In genomic region chr7:25626509-25627430, GRCm38 (mm10) we compare ENCODE assay signal across 8 mouse cellular contexts. TPM values are rescaled to one million over a fixed set of nuclear protein-coding genes. Genes with fewer than 3 reads are reported as not detected.
DNase-seq lines count a peak whose midpoint lies in the region; ATAC-seq lines count a peak whose summit lies in the region.

Gene B3gnt8, plus strand, starts transcription at chr7:25626654.

- H3K4me3 ChIP-seq in neural tube, embryonic 11.5 days (ENCODE audit: low read depth, low read length): peak within 1 kb of the TSS; percentile 18
- H3K4me3 ChIP-seq in embryonic facial prominence, embryonic 14.5 days (ENCODE audit: low read depth, low read length): peak within 1 kb of the TSS; percentile 41
- peak within 1 kb of the TSS; percentile 40 for H3K4me3 ChIP-seq in limb, embryonic 12.5 days (replicated peaks)
- peak within 1 kb of the TSS; percentile 27 for H3K4me3 ChIP-seq in midbrain, embryonic 12.5 days

- H3K36me3 ChIP-seq in neural tube, embryonic 11.5 days (ENCODE audit: control insufficient read depth, insufficient read depth, low read length): peaks cover 3% of the 10 kb centered on the region
- H3K36me3 ChIP-seq in embryonic facial prominence, embryonic 14.5 days (ENCODE audit: control insufficient read depth, insufficient read depth, low read length): peaks cover 58% of the 10 kb centered on the region
- peaks cover 68% of the 10 kb centered on the region for H3K36me3 ChIP-seq in limb, embryonic 12.5 days
- H3K36me3 ChIP-seq in midbrain, embryonic 12.5 days: peaks cover 29% of the 10 kb centered on the region

- 22% methylated on average over 29 of the region's 29 CpGs for WGBS in neural tube, embryonic 11.5 days
- WGBS in embryonic facial prominence, embryonic 14.5 days: 20% methylated on average over 27 of the region's 29 CpGs
- whole genome bisulfite sequencing in limb, embryonic 12.5 days: 19% methylated on average over 29 of the region's 29 CpGs
- WGBS in midbrain, embryonic 12.5 days: 24% methylated on average over 28 of the region's 29 CpGs

- H3K27ac ChIP-seq in neural tube, embryonic 11.5 days (ENCODE audit: low read depth, low read length): no peak within 1 kb of the TSS
- H3K27ac ChIP-seq in embryonic facial prominence, embryonic 14.5 days (replicated peaks; ENCODE audit: low read depth, low read length): peak within 1 kb of the TSS; percentile 52
- no peak within 1 kb of the TSS for H3K27ac ChIP-seq in limb, embryonic 12.5 days
- no peak within 1 kb of the TSS for H3K27ac ChIP-seq in midbrain, embryonic 12.5 days (replicated peaks)

- peak within 1 kb of the TSS; percentile 44 for H3K9ac ChIP-seq in neural tube, embryonic 11.5 days (ENCODE audit: low read length)
- peak within 1 kb of the TSS; percentile 59 for H3K9ac ChIP-seq in embryonic facial prominence, embryonic 14.5 days (ENCODE audit: low read depth, low read length)
- H3K9ac ChIP-seq in limb, embryonic 12.5 days (replicated peaks): peak within 1 kb of the TSS; percentile 56
- peak within 1 kb of the TSS; percentile 58 for H3K9ac ChIP-seq in midbrain, embryonic 12.5 days (replicated peaks)

- no peak for ATAC-seq in neural tube, embryonic 11.5 days (ENCODE audit: insufficient read depth, low FRiP score, low TSS enrichment)
- peak; percentile 32; the same call in 1 of the 2 replicates for ATAC-seq in embryonic facial prominence, embryonic 14.5 days (ENCODE audit: low read depth)
- ATAC-seq in limb, embryonic 12.5 days (ENCODE audit: insufficient number of reproducible peaks, insufficient read depth, low FRiP score, low TSS enrichment, low read depth): peak; percentile 22; the same call in 1 of the 2 replicates
- 0 out of 2 replicates have a peak, but pooled peaks have one; percentile 5 for ATAC-seq in midbrain, embryonic 12.5 days (ENCODE audit: low FRiP score, low read depth)

- no peak for DNase-seq in neural tube, embryonic 11.5 days (ENCODE audit: low spot score)
- DNase-seq in neural tube, embryonic 10.5 days (ENCODE audit: extremely low spot score, low spot score): no peak
- peak; percentile 54 for DNase-seq in embryonic facial prominence, embryonic 14.5 days (ENCODE audit: low spot score)
- DNase-seq in heart, postnatal 10 days: peak; percentile 69 to 78
- peak; percentile 76 for DNase-seq in thymus, postnatal 4 days
- no peak for DNase-seq in layer of hippocampus, postnatal 14 days (ENCODE audit: low spot score in 2 of 2)

- intact Hi-C loops in heart, postnatal 10 days (cut with DNase I): loop anchor here (2.0 kb wide), 1 partner anchor 32 kb away; the partner anchor contains the start of genes Bckdha and Exosc5

- H3K4me2 ChIP-seq in neural tube, embryonic 11.5 days (ENCODE audit: low read depth): peak within 1 kb of the TSS; percentile 44
- peak within 1 kb of the TSS; percentile 70 for H3K4me2 ChIP-seq in embryonic facial prominence, embryonic 14.5 days (ENCODE audit: low read depth, low read length)
- H3K4me2 ChIP-seq in limb, embryonic 12.5 days: peak within 1 kb of the TSS; percentile 63
- peak within 1 kb of the TSS; percentile 46 for H3K4me2 ChIP-seq in midbrain, embryonic 12.5 days (replicated peaks)

- H3K4me1 ChIP-seq in neural tube, embryonic 11.5 days (ENCODE audit: control insufficient read depth, insufficient read depth, low read length): peaks cover 7% of the 10 kb centered on the region
- peaks cover 3% of the 10 kb centered on the region; the same call in 1 of the 2 replicates for H3K4me1 ChIP-seq in embryonic facial prominence, embryonic 14.5 days (ENCODE audit: control insufficient read depth, insufficient read depth, low read length)
- peaks cover 19% of the 10 kb centered on the region for H3K4me1 ChIP-seq in limb, embryonic 12.5 days (replicated peaks)
- H3K4me1 ChIP-seq in midbrain, embryonic 12.5 days: peaks cover 9% of the 10 kb centered on the region

- H3K9me3 ChIP-seq in neural tube, embryonic 11.5 days (ENCODE audit: control insufficient read depth, low read length): no peaks in the 10 kb centered on the region
- H3K9me3 ChIP-seq in embryonic facial prominence, embryonic 14.5 days (ENCODE audit: control insufficient read depth, low read length): no peaks in the 10 kb centered on the region
- no peaks in the 10 kb centered on the region for H3K9me3 ChIP-seq in limb, embryonic 12.5 days
- H3K9me3 ChIP-seq in midbrain, embryonic 12.5 days: no peaks in the 10 kb centered on the region

- H3K27me3 ChIP-seq in neural tube, embryonic 11.5 days (ENCODE audit: control insufficient read depth, insufficient read depth, low read length): peaks cover 15% of the 10 kb centered on the region
- no peaks in the 10 kb centered on the region for H3K27me3 ChIP-seq in embryonic facial prominence, embryonic 14.5 days (replicated peaks; ENCODE audit: control insufficient read depth, insufficient read depth, low read length)
- H3K27me3 ChIP-seq in limb, embryonic 12.5 days: peaks cover 26% of the 10 kb centered on the region
- peaks cover 26% of the 10 kb centered on the region for H3K27me3 ChIP-seq in midbrain, embryonic 12.5 days

RNA-seq across cellular contexts. Expression of gene B3gnt8, which starts in this region (rescaled TPM):
- 0.88 and 1.7 TPM in 2 replicates for polyA plus RNA-seq in neural tube, embryonic 11.5 days (2014; fragmentation: Nextera tagmentation; extraction: Ambion mirVana)
- polyA plus RNA-seq in embryonic facial prominence, embryonic 14.5 days (2014; fragmentation: Nextera tagmentation; extraction: Ambion mirVana): 5.6 and 5.8 TPM in 2 replicates
- total RNA-seq in heart, postnatal 10 days (2021): 1 to 10 TPM; 3.1 to 6.0 TPM
- polyA plus RNA-seq in limb, embryonic 12.5 days (2016; fragmentation: Nextera tagmentation; extraction: Ambion mirVana): 2.7 and 2.8 TPM in 2 replicates
- polyA plus RNA-seq in midbrain, embryonic 12.5 days (2016; fragmentation: Nextera tagmentation; extraction: Ambion mirVana): 0.71 and 1.3 TPM in 2 replicates
- total RNA-seq in layer of hippocampus, postnatal 14 days (2021): 1 to 10 TPM; 1.9 to 2.0 TPM

Comparison
In these comparisons a context has a peak if more than half of its experiments do, and no peak if none do; other contexts are left out.
1. DNase-seq: peak in embryonic facial prominence, embryonic 14.5 days (single experiment), heart, postnatal 10 days (2 of 2) and thymus, postnatal 4 days (single experiment); none in neural tube, embryonic 11.5 days (single experiment), neural tube, embryonic 10.5 days (single experiment) and layer of hippocampus, postnatal 14 days (0 of 2).
2. Peak in every context shown above with its lines, with median percentiles within 50 percentile points of each other: H3K4me2 ChIP-seq, H3K4me3 ChIP-seq and H3K9ac ChIP-seq.